Mouse (Mus musculus) c-Kit-positive CD71-negative TER-119-negative erythroid progenitor cells, embryonic 14.5 days (primary cell): ENCODE measurements around the gene Mnd1.

Source experiments
- DNase-seq: peaks from one replicate; pipeline ENCODE4 v3.0.0-alpha.2; 2013; ENCODE audit warnings: low read depth

The Mnd1 gene

GRCm38 (mm10) chr3:84157559-84158350, 2.2 kb upstream of the Mnd1 start:
- DNase-seq = no peak

GRCm38 (mm10) chr3:84157011-84157410, 1.4 kb upstream of the Mnd1 start:
- no peak for DNase-seq

GRCm38 (mm10) chr3:84156105-84156504, 519 bp upstream of the Mnd1 start:
- no peak for DNase-seq

- DNase-seq = no peak
These were observed 440 bp downstream of the Mnd1 start for GRCm38 (mm10) chr3:84155146-84155545.

- DNase-seq = no peak
These were observed 855 bp downstream of the Mnd1 start for GRCm38 (mm10) chr3:84154721-84155141.

- no peak for DNase-seq
These were observed 5.8 kb downstream of the Mnd1 start for GRCm38 (mm10) chr3:84149831-84150230.

- no peak for DNase-seq
These were observed 14.6 kb downstream of the Mnd1 start for GRCm38 (mm10) chr3:84140947-84141346.

GRCm38 (mm10) chr3:84136509-84136908, 19.1 kb downstream of the Mnd1 start:
- DNase-seq = no peak

- DNase-seq = no peak
These were observed 19.7 kb downstream of the Mnd1 start for GRCm38 (mm10) chr3:84135933-84136332.

- DNase-seq = no peak
These were observed 20.2 kb downstream of the Mnd1 start for GRCm38 (mm10) chr3:84135387-84135786.

GRCm38 (mm10) chr3:84131369-84131768, 24.2 kb downstream of the Mnd1 start:
- no peak for DNase-seq

GRCm38 (mm10) chr3:84130776-84131175, 24.8 kb downstream of the Mnd1 start:
- DNase-seq = no peak

- DNase-seq = no peak
These were observed 26.4 kb downstream of the Mnd1 start for GRCm38 (mm10) chr3:84128871-84129870.

GRCm38 (mm10) chr3:84127431-84127830, 28.2 kb downstream of the Mnd1 start:
- DNase-seq = no peak

GRCm38 (mm10) chr3:84126721-84127120, 28.9 kb downstream of the Mnd1 start:
- no peak for DNase-seq

GRCm38 (mm10) chr3:84125704-84126289, 29.8 kb downstream of the Mnd1 start:
- no peak for DNase-seq

GRCm38 (mm10) chr3:84123461-84123860, 32.1 kb downstream of the Mnd1 start:
- DNase-seq = no peak

- DNase-seq = no peak
These were observed 36.9 kb downstream of the Mnd1 start for GRCm38 (mm10) chr3:84118718-84119117.

- no peak for DNase-seq
These were observed 37.4 kb downstream of the Mnd1 start for GRCm38 (mm10) chr3:84118178-84118577.

- DNase-seq = no peak
These were observed 47.0 kb downstream of the Mnd1 start for GRCm38 (mm10) chr3:84108614-84109013.

GRCm38 (mm10) chr3:84106106-84106505, 49.5 kb downstream of the Mnd1 start:
- no peak for DNase-seq

GRCm38 (mm10) chr3:84103536-84103935, 52.0 kb downstream of the Mnd1 start:
- DNase-seq = no peak
